Mouse (Mus musculus): ENCODE measurements around the gene Gm20708.

GRCm38 (mm10) chr11:117769683-117770047, 39.8 kb upstream of the Gm20708 start:
- TF ChIP-seq CTCF (IDR thresholded peaks at IDR 0.05; ENCODE audit: low read depth) (no peak), EP300 (optimal IDR thresholded peaks at IDR 0.05) (no peak)

Data from stomach, postnatal 0 days (tissue).